Mouse (Mus musculus): Measurements from ENCODE around the gene Txnrd1.
A peak's percentile ranks its signal among the peaks of the same experiment; 100 is the strongest.

Txnrd1 gene

GRCm38 (mm10) chr10:82818661-82819060, 15.1 kb upstream of the Txnrd1 start:
- DNase-seq: no peak

- DNase-seq: no peak
Observed at GRCm38 (mm10) chr10:82823108-82823778, 10.5 kb upstream of the Txnrd1 start.

- no peak for DNase-seq
Observed at GRCm38 (mm10) chr10:82823779-82824177, 10.0 kb upstream of the Txnrd1 start.

- no peak for DNase-seq
Observed at GRCm38 (mm10) chr10:82824541-82824940, 9.2 kb upstream of the Txnrd1 start.

- no peak for DNase-seq
Observed at GRCm38 (mm10) chr10:82826516-82826915, 7.2 kb upstream of the Txnrd1 start.

- DNase-seq: no peak
Observed at GRCm38 (mm10) chr10:82835898-82836297, 2.1 kb downstream of the Txnrd1 start.

GRCm38 (mm10) chr10:82838390-82838789, 4.6 kb downstream of the Txnrd1 start:
- no peak for DNase-seq

GRCm38 (mm10) chr10:82844090-82844489, 10.3 kb downstream of the Txnrd1 start:
- DNase-seq: no peak

GRCm38 (mm10) chr10:82844731-82845130, 11.0 kb downstream of the Txnrd1 start:
- DNase-seq: no peak

GRCm38 (mm10) chr10:82847821-82848459, 14.2 kb downstream of the Txnrd1 start:
- peak; percentile 56 for DNase-seq

- DNase-seq: no peak
Observed at GRCm38 (mm10) chr10:82849686-82850353, 16.1 kb downstream of the Txnrd1 start.

GRCm38 (mm10) chr10:82850354-82850752, 16.6 kb downstream of the Txnrd1 start:
- no peak for DNase-seq

GRCm38 (mm10) chr10:82851751-82852150, 18.0 kb downstream of the Txnrd1 start:
- no peak for DNase-seq

GRCm38 (mm10) chr10:82858032-82858680, 24.4 kb downstream of the Txnrd1 start:
- no peak for DNase-seq

- DNase-seq: peak; percentile 95
Observed at GRCm38 (mm10) chr10:82858691-82859532, 25.2 kb downstream of the Txnrd1 start.

- peak; percentile 56 for DNase-seq
Observed at GRCm38 (mm10) chr10:82859533-82859915, 25.8 kb downstream of the Txnrd1 start.

GRCm38 (mm10) chr10:82860181-82860928, 26.6 kb downstream of the Txnrd1 start:
- DNase-seq: peak; percentile 88

- no peak for DNase-seq
Observed at GRCm38 (mm10) chr10:82860929-82861315, 27.2 kb downstream of the Txnrd1 start.

GRCm38 (mm10) chr10:82863106-82863680, 29.4 kb downstream of the Txnrd1 start:
- DNase-seq: peak; percentile 29

GRCm38 (mm10) chr10:82863827-82864226, 30.1 kb downstream of the Txnrd1 start:
- no peak for DNase-seq

GRCm38 (mm10) chr10:82866356-82866755, 32.6 kb downstream of the Txnrd1 start, which contains the start of gene Eid3:
TSS of gene Eid3 (plus strand) at chr10:82866626.
- no peak for DNase-seq

All from kidney, postnatal 14 days (tissue).